Mouse (Mus musculus) embryo, embryonic 11 days (tissue): ENCODE measurements at regions not wholly inside any gene's neighbourhood (a gene's known extent, or its start where the extent isn't known, plus 50 kb on each side); places are given as distances from the start of the nearest gene placed in this dataset.

Experiments used
- DNase-seq: peaks from one replicate; pipeline ENCODE4 v3.0.0-alpha.2; 2015

DNA sequence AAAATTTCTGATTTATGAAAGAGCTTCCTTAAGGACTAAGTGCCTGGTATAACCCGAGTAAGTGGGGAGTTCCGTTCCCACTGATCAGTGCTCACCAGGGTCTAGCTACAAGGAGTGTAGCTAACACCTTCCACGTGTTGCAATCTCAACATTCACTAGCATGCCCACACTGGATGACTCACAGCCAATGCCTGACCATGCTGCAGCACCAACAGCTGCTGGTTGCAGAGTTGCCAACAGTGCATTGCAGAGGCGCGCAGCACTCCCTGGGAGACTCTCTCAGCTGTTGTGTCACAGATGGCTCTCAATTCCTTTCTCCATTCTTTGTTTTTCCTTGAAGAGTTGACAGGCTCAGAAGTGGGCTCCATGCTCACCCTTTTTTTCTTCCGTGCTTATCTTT, 787.5 kb upstream of the Tenm3 start:
- no peak for DNase-seq

DNA sequence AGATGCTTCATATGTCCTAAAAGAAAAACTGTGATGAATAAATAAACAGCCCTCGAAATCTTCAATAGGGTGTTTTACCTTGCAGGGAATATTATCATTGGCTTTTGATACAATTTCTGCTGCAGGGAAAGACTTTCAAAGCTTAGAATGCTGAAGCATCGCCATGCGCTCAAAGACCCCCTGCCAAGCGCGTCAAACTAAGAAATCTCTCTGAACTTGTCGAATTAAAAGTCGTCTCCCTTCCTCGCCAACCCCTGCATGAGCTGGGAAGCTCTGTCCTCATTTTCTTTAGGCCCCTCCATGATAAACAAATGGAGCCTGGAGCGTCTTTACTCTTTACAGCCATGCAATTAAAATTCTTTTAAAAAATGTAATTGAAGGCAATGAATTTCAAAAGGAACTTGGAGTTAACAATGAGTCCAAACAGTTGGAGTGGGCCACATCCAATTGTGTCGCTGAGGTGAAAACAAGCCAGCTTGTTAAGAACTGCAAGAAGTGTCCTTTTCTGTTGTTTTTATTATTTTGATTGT, 784.3 kb upstream of the Tenm3 start:
- DNase-seq, result peak; percentile 30

DNA sequence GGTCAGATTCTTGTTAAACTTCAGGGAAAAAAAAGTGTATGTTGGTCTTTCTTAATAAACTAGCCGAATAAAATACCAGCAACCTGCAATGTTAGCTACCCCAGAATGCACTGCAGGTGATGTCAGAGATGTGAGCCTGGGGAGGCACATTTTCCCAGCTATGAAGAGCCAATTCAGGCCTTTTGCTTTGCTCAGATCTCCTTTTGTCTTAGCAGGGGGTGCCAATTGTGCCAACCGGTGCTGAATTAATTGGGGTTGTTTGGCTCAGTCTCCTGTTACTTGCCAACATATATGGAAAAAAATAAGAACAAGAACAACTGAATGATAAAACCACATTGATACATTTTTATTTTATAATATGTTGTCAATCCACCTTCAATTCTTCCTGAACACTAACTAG, 751.8 kb upstream of the Tenm3 start:
- DNase-seq, result no peak

DNA sequence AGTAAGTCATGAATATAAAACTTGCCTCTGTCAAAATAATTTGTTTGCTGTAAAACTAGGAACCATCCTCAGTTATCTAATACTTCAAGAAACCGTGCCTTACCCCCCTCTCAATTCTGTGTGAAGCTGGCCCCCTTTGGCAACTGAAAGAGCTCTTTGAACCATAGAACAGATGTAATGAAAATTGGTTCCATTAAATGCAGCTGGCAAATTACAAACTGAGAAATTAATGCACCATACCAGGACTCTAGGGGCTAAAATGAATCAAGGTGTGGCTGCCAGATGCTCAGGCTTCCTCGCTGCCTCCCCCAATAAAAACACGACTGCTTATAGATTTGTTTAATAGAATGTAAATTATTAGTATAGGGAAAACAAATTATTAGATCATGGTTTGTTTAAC, 723.7 kb upstream of the Tenm3 start:
- DNase-seq, result no peak

DNA sequence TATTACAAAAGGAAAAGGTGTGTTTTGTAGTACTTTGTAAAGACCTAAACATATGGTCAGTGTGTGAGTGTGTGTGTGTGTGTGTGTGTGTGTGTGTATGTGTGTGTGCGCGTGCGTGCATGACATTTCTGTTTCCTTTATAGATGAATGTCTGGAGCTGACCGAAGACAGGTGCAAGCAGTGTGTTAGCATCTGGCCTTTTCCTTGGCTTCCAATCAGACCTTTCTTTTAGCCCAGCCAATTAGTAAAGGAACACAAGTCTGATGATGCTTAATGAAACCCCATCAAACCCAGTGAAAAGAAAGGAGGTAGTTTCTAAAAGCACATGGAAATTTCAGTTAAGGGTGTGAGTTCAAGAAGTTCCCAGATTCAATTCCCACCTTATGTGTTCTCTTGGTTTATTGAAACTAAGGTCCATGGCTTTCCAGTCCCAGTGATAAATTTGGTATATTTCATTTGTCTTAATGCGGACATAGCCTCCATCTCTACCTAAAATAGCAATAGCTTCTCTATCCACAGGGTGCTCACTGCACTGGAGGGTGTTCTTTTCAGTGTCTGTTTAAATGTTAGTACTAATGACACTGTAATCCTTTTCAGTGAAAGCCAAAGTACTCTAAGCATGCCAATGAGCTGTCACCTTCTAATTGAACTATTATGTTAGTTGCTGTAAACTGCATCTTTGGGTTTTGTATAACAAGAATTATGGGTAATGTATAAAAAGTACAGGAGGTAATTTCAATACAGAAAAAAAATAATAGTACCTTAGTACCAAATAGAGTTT, 719.9 kb upstream of the Tenm3 start:
- no peak for DNase-seq

DNA sequence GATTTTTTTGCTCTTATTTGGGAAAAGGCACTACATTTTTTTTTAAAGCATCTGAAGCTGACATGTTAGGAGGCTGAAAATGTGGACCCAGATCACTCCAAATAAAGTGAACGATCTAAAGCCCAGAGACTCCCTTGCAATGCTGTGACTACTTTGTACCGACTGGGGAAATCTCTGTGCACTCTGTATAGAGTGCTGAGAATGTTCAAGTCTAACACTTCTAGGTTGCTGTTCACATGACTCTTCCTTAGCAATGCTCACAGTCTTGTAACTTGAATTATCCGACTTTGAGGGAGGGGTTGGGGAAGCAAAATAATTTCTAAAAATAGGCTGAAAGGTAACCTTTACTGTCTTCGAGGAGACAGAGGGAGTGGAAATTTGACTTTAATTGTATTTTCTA, 719.2 kb upstream of the Tenm3 start:
- DNase-seq, result no peak

DNA sequence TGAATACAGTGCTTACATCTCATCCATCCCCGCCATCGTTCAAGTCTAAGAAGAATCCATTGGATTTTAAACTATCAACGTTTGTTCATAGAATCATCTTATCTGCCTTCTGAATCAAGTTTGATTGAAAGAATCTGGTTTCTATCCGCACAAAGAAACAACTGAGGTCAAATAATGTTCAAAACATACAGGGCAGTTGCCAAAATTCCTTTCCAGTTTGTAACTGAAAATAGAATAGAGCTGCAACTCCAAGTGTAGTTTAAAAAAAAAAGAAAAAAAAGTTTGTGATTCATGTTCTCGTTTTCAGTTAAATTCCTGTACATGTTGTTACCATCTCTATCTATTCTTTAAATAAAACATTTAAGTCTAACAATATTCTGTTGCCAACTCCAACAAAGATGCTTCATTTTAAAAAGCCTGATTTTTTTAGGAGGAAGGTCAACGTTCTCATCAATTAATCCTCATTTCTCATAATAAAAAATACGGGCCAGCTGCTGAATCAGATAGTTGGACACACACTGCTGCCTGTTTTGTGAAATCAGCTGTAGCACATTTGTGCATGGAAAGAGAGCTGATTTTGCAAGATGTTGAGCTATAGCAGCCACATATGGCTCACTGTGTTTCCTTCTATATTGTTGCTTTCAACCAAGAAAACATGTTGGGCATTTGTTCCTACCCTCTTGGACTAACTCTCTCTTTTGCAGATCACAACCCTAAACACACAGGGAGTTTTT, 712.1 kb upstream of the Tenm3 start:
- no peak for DNase-seq

DNA sequence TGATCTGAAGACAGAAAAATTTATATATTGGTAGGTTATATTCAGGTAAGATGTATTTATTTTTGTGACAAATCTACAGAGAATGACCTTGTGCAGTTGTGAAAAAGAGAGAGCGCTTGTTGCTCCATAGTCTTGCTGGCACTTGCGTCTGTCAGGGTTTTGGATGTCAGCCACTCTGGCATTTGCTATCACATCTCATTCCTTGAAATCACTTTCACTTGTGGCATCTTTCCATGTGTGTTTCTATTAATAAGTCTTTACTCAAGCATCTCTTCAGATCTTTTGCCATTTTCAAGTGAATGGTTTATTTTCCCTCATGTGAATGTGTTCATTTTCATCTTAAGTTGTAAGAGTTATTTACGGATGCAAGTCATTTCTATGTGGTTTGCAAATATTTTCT, 709.4 kb upstream of the Tenm3 start:
- DNase-seq, result no peak

DNA sequence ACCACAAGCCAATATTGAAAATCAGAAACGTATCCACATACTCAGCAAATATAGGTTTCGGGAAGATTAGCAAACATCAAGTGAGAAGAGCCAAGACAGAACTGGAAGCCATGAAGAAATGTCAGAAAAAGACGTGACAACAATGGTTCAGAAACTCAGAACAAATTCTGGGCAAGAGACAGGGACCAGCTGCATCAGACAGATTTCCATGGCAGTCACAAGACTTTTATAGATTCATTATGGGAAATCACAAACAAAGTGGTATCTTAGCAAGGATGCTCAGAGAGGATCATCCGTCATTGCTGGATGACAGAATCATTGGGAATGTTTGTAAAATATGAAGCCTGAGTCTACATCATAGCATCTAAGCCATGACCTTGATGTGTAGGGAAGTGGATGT, 699.6 kb upstream of the Tenm3 start:
- DNase-seq, result no peak

DNA sequence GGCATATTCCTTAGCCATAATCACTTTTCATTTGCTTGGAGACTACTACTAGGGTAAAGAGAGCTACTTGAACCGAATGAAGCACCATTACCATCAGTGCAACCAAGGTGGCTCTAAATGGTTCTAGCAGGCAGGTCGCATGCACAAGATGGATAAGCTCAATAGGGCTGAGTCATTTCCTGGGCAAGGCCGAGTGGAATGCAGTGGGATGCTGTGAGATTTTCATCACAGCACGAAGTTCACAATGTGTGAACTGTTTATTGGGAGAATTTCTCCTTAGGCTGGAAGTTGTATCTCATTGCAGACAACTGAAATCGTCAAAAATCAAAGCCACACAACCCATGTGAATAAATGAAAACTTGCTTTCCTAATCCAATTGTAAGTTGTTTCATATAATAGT, 697.6 kb upstream of the Tenm3 start:
- DNase-seq, result no peak

DNA sequence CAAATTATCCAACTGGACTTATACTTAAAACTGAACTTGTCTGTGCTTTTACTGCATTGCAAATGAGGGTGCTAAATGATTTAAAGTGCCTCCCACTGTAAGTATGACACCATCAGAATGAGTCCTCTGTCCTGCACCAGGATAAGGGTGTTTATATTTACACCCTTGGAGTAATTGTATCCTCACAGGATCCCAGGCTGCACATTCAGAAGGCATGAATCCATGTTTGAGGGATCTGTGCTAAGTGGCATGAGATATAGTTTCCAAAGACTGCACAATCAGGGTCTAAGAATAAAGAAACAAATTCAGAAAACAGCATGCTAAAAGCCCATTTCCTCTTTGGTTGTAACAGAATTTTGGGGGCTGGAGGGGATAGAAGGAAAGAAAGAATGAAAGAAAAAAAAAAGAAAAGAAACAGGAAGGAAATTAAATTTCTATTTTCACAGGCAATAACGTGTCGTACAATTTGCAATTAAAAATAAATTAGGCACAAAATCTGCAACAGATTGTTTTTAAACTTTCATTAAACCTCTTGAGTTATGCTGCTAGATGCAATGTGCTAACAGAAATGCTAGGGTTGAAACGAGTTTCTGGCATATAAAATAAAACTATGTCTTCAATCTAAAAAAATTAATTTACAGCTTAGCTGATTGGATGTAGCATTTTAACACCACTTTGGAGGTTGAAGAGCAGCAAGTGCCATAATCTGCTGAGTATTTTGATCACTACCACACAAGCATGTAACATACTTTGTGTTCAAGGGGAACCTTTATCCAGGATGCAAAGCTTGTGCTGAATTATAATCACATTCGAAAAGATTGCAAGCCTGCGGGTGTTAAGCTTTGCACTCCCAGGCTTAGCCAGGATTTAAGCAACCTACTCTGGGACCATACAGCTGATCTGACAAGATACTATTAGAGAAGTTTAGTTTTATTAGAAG, 689.9 kb upstream of the Tenm3 start:
- DNase-seq, result no peak

DNA sequence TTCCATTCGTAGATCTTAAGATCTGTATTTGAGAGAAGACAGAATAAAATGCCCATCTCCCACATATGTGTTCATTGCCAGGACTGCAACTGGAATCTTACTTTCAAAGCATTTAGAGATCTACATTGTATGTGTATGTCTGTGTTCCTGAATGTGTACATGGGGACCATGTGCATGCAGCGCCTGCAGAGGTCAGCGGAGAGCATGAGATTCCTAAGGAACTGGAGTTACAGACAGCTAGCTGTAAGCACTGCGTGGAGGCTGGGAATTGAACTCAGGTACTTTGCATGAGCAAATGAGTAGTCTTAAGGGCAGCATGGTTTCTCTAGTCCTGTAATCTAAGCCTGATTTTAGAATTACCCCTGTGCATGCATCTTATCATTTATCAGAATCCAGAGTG, 685.5 kb upstream of the Tenm3 start:
- DNase-seq, result peak; percentile 54

DNA sequence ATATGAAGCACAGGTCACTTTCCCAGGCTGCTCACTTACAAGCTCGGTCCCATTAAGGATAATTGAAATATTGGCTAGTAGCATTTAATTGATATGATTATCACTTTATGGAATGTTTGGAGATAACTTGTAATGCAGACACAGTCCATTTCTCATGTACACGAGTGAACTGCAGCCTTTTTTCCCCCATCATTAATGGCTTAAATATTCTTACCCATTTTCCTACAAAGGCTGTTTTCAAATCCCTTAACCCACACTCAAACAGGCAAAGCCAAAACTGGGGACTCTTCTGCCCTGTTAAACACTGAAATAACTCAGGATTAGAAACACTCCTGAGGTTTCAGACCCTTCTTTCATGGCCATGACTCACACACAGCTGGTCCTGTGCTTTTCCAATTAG, 649.2 kb upstream of the Tenm3 start:
- no peak for DNase-seq

DNA sequence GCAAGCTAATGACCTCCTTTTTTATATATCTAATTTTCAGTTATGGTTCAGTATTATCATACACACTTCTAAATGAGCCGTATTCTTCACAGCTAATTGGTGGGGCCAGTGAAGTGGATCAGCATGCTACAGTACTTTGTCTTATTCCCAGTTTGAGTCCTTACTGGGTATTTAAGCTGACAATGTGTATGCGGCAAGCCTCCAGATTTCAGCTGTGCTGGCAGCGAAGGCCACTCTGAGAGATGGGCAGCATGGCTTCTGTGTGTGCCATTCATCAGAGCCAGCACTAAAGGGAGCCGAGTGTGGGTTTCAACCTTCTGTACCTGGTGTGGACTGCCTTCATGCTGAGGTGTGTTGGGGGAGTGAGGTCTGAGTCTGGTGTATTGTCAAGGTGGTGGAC, 641.5 kb upstream of the Tenm3 start:
- no peak for DNase-seq

DNA sequence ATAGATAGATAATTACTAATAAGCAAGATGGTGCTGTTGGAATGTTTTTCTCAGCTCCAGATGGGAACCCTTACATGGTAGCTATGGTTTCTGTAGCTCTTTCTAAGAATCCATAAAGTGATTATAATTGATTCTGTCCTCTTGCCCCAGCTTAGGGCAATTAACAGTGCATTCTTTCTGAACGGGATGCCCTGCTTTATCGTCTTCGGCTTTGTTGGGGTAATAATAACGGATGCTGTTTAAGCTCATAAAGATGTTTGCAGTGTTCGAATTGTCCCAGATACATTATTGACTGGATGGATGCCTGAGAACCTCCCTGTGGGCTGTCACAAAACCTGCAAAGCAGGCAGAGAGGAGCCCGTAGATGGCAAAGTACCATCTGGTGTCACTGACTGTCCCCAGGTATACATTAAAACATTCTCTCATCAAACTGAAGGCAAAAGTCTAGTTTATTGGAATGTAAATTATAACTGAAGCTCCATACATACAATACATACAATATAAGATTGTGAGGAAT, 637.8 kb upstream of the Tenm3 start:
- DNase-seq, result no peak

DNA sequence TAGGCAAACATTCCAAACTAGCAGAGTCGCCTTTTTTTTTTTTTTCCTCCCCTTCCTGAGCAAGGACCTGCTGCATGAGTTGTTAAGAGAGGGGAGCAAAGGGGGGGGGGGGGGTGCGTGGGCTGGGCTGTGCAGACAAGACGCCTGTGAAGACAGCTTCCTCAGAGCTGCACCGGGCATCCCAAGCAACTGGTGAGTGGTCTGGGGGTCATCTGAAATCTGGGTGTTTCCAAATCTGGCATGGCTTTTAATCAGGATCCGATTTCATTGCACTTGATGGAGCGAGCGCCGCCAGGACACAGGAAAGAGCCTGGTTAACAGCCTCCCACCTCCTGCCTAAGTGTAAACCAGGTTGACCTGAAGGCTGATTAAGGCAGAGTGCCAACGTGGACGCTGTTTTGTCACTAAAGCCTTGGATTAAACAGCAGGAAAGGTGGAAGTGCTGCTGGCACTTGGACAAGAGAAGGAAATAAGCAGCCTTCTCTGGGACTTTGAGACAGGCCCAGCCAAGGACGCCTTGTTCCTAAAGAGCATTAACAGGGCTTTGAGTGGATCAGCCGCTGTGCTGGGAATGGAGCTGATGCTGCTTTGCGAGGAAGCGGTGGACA, 622.3 kb upstream of the Tenm3 start:
- peak; percentile 31 for DNase-seq

DNA sequence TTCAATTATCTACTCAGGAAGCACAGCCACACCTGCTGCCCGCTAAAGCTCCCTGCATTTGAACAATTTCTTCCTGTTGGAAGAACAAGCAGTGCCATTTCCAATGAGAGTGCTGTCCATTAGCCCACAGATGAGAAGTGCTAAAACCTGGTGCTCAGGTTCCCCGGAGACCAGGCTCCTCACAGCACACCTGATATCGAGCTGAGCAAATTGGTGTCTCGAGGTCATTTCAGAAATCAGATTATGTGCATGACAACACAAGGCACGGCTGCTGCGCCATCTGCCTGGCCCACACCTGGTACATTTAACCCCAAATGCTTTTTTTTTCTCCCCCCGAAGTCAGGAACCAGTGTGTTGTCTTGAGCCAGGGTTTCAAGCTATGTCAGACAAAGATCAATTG, 621.3 kb upstream of the Tenm3 start:
- no peak for DNase-seq

DNA sequence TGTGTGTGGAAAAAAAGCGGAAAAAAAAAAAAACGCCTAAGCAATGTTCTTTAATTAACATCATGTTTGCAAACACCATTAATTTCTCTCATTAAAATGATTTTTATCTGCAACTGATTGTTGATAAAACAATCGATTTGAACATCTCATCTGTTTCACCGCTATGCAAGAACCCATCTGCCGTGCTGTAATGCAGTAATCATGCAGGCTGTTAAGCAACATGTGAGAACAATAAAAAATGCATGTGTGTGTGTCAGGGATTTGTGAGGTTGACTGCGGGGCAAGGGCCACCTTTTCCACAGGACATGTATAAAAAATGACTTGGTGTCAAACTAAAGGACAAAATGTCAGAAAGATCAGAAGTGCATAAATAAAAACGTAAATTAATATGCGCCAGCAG, 618.9 kb upstream of the Tenm3 start:
- peak; percentile 31 for DNase-seq

DNA sequence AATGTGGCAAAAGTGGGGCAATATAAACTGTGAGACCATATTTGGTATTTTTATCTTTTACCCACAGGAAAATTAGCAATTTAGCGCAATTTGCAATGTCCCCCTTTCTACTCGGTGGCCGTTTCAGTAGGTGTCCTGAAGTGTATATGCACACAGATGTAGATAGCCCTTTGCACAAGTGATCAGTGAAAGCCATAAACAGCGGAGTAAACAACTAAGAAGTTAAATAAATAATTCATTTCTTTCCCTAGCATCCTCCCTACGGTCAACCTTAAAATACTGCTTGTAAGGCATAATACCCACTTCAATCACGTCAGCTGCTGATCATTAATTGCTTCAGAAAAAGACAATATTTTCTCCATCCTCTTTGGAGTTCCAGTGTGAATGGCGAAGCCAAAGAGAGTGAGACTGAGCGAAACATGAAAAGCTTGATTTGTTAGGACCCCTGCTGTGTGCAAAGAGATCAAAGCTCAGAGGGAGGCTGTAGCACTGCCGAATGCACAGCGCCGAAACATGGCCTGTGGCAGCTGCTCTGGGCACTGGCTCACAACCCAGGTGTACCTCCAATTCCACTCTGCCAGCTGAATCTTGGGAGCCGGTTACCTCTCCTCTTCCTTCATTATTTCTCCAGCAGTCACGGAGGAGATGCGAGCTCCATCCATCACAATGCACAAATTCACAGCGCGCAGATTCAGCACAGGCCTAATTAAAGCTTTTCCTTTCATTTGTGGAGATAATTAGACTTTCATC, 618.1 kb upstream of the Tenm3 start:
- DNase-seq, result peak; percentile 74

DNA sequence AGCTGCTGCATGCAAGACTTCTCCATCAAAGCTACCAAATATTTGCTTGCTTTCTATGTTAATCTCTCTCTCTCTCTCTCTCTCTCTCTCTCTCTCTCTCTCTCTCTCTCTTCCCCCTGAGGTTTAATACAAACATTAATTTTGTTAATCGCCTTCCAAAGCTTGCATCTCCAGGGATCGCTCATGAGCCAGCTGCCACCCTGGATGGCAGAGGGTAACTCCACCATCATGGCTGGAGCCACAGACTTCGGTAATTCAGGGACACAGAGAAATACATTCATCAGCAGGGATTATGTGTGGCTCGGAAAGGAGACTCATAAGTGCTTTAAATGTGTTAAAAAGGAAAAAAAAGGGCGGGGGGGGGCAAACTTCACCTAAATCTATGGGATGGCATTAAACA, 601.7 kb upstream of the Tenm3 start:
- no peak for DNase-seq

DNA sequence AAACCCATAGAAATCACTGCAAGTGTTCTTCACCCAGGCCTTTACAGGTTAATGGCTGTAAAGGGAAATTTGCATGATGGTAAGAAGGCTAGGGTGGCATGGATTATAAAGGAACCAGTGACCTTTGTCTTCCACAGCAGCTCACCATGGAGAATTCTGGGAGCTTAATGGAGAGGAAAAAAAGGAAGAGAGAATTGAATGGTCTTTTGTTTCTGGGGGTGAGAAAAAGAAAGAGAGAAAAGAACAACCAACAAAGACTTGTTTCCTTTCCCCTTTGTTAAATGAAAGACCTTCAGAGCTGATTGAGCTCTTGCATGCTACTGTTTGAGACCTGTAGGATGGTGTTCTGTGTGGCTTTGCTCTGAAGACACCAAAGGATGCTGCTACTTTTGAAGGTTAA, 597.5 kb upstream of the Tenm3 start:
- DNase-seq, result no peak

DNA sequence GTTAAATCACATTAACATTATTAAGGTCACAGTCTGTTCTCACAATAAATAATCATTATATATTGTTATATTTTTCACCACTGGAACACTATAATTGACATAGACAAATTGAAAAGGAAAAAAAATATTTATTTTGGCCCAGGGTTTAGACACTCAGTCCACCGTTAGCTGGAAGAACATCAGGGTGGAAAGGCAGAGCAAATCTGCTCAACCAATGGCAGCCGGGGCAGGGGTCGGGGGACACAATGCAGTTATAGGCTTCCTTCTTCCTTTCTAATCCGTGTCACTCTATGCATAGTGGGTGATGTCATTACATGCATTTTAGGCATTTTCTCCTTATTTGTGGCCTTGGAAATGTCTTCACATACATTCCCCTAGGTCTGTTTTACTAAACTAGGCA, 552.8 kb upstream of the Tenm3 start:
- DNase-seq, result no peak
